26 mouse cellular contexts compared by ENCODE assay signal in the genomic region with DNA sequence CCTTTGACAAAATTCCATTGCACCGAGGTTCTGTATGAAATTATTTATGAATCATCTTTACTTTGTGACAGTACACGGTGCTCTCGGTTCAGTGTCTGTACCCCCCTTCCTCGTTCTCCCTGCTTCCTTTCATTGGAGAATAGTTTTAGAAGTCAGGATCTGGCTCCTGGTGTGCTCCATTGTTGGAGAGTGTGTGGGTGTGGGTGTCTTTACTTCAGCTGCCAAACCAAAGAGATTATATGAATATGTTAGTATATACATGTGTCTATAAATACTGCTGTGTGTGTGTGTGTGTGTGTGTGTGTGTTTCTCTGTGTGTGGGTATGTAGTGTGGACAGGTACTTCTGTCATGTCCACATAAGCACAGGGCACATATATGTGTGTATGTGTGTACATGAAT. TPM values are rescaled to one million over a fixed set of nuclear protein-coding genes. Genes with fewer than 3 reads are reported as not detected.
DNase-seq lines count a peak whose midpoint lies in the region; ATAC-seq lines count a peak whose summit lies in the region.
"Had no signal": no experiment of that assay in that cellular context is flagged by ENCODE, and none has a peak within 500 bp of the region (broad histone marks: within the 10 kb centered on the region; RNA-seq: fewer than 3 reads in every experiment).

No protein-coding gene starts in this region.

- ATAC-seq in frontal cortex, adult (ENCODE audit: low TSS enrichment) = peak; percentile 54; the same call in 1 of the 2 replicates
- ATAC-seq: activated CD4-positive, CD25-positive, alpha-beta regulatory T cell, adult 4 months; CD4-positive, CD25-positive, alpha-beta regulatory T cell, adult 4 months; Patski had no signal

- intact Hi-C loops in left cerebral cortex, postnatal 14 days (cut with DNase I) = no loop called here

- DNase-seq in frontal cortex, postnatal 25 days (ENCODE audit: low spot score in 2 of 2) = no peak
- DNase-seq in left cerebral cortex, postnatal 14 days (ENCODE audit: low spot score in 2 of 2) = peak; percentile 6 to 82
- DNase-seq in left cerebral cortex, adult 18-20 months (ENCODE audit: low spot score in 2 of 2) = no peak
- DNase-seq in brain, adult 2 months (ENCODE audit: low read depth, low spot score) = peak; percentile 26
- no peak for DNase-seq in cerebellum, adult 8-10 months
- DNase-seq: adrenal gland, adult 2 months; adrenal gland, adult 8-10 months; adrenal gland, postnatal 10 days; adrenal gland, postnatal 14 days; adrenal gland, postnatal 25 days; adrenal gland, postnatal 36 days; B cell, adult 2 months; cerebellum, adult 11 months; cerebellum, adult 11-12 months; cerebellum, adult 18-20 months; cerebellum, adult 2 months had no signal

RNA-seq across cellular contexts. Expression of a gene that starts 49.9 kb away (rescaled TPM):
- not detected for total RNA-seq in left cerebral cortex, postnatal 14 days (2021)
- not detected for total RNA-seq in left cerebral cortex, adult 18-20 months (2021)
- total RNA-seq: adrenal gland, adult 18-20 months; adrenal gland, adult 2 months; adrenal gland, adult 8-10 months; adrenal gland, postnatal 10 days; adrenal gland, postnatal 14 days; adrenal gland, postnatal 25 days; adrenal gland, postnatal 36 days; adrenal gland, postnatal 4 days; CH12.LX; ES-E14; G1E; MEL had no signal

Comparison
In these comparisons a context has a peak if more than half of its experiments do, and no peak if none do; other contexts are left out.
1. DNase-seq: peak in left cerebral cortex, postnatal 14 days (2 of 2) and brain, adult 2 months (single experiment); none in frontal cortex, postnatal 25 days (0 of 2), left cerebral cortex, adult 18-20 months (0 of 2) and cerebellum, adult 8-10 months (single experiment).